Mouse (Mus musculus) ovary, adult 18-20 months (tissue): ENCODE measurements around the gene Zfp710.
"Not testable (repeated sequence)": the region's sequence is repeated elsewhere in the genome, so short reads cannot be mapped to it uniquely, and the experiment has no call there.

Experiments
- DNase-seq: peaks from one replicate; pipeline ENCODE4 v3.0.0; 2022; ENCODE audit warnings: low spot score, mixed read lengths

Zfp710 gene

DNA sequence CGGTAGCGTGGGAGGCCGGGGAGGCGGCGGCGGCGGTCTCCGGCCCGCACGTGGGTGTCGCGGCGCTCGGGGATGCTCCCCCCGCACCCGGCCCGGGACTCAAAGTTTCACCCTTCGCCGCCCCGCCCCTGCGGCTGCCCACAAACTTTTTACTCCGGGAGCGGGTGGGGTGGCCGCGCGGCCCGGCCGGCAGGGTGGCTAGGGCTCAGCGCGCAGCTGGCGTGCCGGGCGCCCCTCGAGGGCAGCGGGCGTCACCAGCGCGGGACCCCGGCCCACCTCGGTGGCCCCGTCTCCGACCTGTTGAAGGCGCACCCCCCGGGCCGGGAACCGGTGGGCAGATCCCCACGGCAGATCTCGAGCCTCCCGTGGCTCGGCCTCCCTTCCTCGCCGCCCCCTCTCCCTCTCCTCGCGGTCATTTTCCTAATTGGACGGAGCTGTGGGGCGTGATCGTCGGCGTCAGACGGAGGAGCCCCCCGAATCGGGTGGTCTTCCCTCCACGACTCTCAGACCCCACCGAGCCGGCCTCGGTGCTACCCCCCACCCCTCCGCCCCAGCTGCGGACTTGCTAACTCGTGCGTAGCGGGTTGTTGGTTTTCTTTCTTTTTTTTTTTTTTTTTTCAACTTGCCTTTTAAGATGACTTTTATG lies 2.5 kb downstream of the Zfp710 start:
- DNase-seq: peak; percentile 66

DNA sequence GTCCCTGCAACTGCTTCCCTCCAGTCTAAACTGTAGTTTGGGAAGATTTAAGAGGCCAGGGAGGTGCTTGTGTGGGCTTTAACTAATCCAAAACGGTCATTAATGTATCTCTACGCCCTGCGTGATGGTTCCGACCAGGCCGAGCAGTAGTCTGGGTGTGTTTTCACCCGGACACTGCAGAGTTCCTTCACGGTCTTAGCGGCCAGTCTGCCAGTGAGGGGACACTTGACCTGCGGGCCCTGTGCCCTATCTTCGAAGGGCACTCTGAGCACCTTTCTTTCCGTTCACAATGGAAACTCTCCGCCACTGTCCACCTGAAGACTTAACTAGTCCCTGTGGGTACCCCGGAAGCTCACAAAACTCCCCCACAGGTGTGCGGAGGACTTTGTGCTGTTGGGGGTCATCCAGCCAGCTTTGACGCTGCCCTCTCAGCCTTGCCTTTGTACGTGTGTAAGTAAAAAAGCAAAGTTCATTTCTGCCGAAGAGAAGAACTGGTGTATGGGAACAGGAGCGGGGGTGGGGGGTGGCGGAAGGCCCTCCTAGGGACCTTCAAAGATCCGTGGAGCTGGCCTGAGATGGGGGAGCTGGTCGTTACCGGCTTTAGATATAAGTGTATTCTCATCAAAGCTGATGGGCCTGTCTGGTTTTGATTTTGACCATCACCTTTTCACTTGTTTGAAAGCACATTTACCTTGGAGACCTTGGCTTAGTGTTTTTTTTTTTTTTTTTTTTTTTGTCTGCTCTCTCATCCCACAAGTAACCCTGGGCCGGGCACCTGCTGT lies 3.2 kb downstream of the Zfp710 start:
- DNase-seq: no peak

DNA sequence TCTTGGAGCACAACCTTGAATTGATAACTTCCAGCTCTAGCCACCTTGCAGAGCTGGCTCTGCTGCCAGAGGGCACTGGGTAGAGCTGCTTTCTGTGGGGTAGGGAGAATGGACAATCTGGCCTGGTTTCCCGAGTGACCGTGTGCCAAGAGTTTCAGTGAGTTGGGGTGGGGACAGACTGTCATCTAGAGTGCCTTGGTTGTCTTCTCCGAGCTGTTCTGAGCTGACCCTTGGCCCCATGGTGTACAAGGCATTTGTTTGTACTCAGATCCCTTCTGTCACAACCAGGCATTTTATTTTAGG lies 3.8 kb downstream of the Zfp710 start:
- peak; percentile 32 for DNase-seq

DNA sequence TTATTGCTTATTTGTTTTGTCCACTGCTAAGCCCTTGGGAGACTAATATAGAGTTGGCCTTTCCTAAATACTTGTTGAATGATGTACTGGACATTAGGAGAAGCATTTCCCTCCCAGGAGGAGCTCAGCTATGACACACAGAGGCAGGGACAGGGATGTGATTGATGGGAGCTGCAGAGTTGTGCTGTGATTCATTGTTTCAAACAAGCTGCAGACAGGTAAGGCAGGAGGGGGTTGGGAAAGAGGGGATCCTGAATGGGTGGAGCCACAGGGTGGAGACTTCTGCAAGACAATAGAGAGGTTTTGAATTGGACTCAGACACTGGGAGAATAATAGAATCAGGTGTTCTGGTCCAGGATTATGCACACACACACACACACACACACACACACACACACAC lies 5.4 kb downstream of the Zfp710 start:
- no peak for DNase-seq

DNA sequence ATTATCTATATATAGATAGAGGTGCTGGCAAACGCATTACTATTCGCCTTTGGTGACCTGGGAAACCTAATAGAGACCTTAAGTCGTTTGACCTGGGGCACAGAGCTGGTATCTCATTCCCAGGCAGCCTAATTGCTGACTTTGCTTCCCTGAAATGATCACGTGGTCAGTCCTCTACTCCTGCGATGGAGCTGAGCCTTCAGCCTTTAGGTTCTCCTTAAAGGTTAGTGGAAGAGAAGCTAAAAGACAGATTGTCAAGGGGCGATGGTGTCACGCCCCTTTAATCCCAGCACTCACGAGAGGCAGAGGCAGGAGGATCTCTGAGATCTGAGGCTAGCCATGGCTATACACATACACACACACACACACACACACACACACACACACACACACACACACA lies 5.9 kb downstream of the Zfp710 start:
- DNase-seq: no peak

DNA sequence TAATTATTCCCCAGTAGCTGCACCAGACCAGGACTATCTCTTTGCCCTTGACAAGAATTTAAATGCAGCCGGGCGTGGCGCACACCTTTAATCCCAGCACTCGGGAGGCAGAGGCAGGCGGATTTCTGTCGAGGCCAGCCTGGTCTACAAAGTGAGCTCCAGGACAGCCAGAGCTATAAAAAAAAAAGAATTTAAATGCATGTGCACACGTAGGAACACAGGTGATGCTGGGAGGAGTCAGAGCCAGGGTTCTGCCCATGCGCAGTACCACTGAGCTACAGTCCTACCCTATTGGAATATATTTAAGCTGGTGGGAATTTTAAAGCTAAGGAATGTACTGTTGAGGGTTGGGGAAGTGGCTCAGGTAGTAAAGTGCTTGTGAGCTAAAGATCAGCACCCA lies 6.4 kb downstream of the Zfp710 start:
- DNase-seq: no peak

DNA sequence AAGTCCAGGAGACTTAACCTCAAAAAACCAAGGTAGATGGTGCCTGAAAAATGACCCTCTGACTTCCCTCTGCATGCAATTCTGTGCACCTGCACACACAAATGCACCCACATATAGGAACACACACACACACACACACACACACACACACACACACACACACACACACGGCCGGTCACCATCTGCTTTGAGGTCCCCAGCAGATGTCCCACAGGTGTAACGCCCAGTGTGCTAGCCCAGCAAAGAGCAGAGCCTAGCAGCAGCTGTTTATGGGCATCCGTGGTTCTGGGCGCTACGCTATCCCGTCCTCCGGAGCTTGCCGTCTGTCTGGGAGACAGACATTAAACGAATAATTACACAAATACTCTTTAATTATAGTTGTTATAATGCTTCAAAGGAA lies 6.9 kb downstream of the Zfp710 start:
- no peak for DNase-seq

DNA sequence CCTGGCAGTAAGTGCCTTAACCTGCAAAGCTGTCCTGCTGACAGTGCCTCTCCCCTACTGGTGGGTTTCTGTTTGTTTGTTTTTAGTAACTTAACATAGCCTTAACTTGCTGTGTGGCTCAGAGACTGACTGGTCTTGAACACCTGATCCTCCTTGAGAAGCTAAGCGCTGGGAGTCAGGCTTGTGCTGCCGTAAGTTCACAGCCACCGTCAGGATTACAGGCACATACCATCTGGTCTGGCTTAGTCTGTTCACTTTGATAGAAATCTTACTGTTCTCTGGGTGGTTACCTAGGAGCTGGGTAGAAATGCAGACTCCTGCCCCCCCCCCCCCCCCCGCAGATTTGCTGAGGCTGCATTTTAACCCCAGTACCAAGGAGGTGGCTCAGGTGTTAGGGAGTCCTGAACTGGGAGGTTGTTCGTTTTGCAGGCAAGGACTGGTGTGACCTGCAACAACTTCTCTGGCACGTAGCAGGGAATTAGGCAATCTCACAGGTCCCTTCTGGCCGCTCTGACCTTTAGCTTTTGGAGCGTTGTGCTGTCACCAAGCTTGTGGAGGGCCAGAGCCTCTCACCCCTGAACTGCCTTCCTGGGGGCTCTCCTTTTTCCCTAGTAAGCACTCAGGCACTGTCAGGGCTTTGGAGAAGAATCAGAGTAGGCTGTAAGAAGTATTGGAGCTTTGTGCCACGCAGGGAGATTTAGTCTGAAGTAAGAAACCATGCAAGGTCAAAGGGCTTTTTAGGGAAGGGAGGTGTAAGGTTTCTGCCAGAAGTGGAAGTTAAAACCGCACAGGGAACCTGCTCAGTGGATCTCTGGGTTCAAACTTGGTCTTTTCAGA lies 7.8 kb downstream of the Zfp710 start:
- DNase-seq: no peak

DNA sequence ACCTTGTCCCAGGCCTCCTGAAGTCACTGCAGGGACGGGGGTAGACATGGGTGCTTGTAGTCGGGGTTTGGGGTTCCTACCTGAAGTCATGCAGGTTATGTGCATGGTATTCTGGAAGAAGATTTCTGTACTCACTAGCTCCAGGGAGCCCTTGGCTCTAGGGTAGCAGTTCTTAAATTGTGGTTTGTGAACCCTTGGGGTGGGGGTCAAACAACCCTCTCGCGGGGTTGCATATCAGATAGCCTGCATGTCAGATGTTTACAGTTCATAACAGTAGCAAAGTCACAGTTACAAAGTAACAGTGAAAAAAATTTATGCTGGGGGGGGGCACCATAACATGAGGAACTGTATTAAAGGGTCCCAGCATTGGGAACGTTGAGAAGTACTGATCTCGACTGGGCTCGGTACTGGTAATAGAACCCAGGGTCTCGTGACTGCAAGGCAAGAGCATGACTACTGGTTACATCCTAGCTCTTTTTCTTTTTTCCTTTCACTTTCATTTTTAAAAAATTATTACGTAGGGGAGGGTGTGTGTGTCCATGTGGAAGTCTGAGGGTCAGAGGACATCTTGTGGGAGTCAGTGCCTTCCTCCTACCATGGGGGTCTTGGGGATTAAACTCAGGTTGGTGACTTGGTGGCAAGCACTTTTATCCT lies 8.6 kb downstream of the Zfp710 start:
- DNase-seq: no peak

DNA sequence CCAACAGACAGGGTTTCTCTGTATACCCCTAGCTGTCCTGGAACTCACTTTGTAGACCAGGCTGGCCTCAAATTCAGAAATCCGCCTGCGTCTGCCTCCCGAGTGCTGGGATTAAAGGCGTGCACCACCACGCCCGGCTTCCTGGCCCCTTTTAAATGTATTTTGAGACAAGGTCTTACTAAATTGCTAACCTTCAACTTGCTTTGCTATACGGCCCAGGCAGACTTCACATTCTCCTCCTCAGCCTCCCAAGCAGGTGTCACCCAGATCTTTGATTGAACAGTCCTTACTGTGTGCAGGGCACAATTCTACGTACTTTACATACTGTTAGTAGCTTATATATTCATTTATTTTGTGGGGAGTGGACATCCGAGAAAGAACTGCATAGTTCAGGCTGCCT lies 9.2 kb downstream of the Zfp710 start:
- DNase-seq: no peak

DNA sequence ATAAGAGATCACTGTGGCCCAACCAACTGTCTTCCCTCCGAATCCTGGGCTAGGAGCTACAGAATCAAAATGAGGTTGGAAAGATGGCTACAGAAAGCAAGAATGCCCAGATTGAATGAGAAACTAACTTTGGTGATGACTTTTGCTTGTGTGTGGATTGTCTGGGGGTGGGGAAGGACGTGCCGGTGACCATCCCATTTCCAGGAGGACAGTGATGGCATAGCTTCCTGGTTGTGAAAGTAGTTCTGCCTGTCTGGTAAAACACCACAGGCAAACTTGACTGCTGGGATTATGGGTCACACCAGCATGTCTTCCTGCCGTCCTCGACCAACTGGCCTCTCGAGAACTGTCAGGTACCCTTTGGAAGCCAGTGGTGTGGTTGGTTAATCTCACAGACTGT lies 10.5 kb downstream of the Zfp710 start:
- DNase-seq: no peak

DNA sequence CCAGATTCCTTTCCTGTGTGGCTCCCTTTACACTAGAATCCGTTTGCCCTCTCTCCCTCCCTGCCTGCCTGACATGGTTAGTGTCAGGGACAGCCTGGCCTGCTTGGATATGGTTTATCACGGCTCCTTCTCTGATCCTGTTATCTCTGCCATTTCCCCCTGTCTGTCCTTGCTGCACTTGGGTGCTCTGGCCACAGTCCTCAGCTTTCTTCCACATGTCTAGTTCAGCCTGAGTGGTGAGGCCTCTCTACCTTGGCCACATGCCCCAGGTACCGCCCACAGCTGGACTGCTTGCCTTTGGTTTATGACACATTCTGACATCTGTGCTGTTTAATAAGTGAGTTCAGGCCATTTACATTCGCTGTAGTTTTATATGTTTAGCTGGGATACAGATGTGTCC lies 11.1 kb downstream of the Zfp710 start:
- DNase-seq: peak; percentile 56

DNA sequence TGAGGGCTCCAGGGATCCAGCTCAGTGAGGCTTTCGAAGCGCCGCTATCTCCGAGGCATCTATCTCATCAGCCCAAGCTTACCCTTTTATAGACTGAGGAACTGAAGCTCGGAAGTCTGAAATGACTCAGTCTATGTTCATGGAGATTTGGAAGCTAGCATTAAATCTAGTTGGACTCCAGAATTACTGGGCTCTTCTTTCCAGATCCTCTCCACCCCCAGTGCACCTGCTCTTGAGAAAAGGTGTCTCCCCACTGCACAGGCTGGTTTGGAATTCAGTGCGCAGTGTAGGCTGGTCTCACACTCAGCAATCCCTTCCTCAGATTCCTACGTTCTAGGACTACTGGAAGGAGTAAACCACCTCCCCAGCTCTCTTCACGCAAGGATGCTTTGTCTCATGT lies 15.1 kb downstream of the Zfp710 start:
- no peak for DNase-seq

DNA sequence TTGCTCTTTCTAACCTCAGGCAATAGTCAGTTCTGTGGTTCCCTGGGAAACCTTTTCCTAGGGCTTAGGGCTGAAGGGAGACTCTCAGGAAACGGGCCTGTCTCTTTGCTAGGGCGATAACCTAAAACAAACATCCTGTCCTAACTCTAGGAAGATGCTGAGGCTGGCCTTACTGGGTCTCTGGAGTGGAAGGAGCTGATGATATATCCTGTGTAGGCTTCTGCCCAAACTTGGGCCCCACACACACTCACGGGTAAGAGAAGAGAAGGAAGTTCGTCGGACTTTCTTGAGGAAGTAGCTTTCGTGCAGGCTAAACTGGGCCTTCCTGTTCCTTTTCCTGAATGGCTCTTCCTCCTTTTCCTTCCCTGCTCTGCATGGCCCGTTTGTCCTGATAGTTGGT lies 19.6 kb downstream of the Zfp710 start:
- DNase-seq: no peak

DNA sequence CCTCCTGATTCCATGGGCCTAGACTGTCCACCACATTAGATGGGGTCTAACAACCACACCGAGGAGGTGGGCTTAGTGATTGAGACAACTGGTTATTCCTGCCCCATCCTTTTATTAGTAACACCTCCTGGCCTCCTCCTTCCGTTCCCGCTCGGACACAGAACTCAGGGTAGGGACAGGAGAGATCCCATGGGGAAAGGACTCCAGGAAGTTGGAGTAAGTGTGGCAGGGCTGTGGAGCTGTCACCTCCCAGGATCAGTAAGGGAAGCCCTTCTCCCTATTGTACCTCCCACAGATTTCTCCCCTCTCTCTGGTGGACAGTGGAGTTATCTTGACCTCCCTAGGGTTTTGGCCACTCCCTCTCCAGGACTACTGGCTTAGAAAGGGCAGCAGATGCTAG lies 22.4 kb downstream of the Zfp710 start:
- no peak for DNase-seq

DNA sequence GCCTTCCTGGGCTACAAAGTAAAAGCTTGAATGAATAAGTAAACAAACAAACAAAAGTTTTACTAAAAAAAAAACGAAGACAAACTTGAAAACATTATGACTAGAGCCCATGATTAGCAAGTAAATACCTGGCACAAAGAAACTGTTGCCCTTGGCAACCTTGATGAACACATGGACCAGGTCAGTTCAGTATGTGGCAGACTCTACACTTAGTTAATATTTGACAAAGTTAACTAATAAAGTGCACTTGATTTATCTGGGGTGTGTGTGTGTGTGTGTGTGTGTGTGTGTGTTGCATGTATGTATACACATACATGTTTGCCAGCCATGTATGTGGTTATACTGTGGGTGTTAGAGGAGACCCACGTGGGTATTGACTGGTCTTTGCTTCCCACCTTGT lies 25.1 kb downstream of the Zfp710 start:
- DNase-seq: no peak

DNA sequence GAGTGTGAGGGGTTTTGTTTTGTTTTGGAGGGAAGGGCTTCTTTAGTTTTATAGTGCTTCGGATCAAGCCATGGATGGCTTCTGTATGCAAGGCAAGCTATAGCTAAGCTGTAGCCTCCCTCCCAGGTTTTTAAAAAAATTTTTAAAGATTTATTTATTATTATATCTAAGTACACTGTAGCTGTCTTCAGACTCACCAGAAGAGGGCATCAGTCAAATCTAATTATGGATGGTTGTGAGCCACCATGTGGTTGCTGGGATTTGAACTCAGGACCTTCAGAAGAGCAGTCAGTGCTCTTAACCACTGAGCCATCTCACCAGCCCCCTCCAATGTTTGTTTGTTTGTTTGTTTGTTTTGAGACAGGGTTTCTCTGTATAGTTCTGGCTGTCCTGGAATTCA lies 25.8 kb downstream of the Zfp710 start:
- DNase-seq: not testable (repeated sequence)

DNA sequence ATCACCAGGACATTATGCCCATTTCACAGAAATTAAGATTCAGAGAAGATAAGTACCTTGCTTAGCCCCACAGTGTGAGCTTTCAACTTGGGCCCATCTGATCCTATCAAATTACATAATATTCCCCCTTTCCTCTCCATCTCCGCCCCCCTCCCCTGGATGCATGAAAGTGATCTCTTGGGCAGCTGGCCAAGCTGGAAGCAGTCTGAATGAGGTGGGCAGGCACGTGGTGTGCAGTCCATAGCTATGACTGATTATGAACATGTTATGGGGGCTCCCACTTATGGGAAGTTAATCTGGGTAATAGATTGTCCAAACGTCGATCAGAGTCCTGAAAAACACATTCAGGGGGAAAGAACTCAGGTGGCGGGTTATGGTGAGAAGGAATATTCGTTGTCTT lies 27.2 kb downstream of the Zfp710 start:
- no peak for DNase-seq

DNA sequence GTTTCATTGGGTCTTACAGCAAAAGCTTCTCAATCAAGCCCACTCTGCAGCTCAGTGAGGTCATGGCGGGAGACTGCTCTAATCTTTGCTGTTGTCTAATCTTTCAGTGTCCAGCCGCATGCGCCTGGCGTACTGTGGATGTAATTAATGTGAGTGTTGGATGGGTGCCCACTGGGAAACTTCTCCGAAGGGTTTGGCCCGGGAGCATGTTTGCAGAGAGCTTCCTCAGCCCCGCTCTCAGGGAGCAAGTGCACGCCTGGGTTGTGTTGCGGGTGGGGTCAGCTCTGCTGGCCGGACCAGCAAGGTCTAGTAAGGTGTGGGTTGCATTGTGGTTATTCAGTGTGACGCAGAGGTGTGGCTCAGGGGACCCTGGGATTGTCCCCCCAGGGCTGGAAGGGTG lies 27.6 kb downstream of the Zfp710 start:
- peak; percentile 44 for DNase-seq

DNA sequence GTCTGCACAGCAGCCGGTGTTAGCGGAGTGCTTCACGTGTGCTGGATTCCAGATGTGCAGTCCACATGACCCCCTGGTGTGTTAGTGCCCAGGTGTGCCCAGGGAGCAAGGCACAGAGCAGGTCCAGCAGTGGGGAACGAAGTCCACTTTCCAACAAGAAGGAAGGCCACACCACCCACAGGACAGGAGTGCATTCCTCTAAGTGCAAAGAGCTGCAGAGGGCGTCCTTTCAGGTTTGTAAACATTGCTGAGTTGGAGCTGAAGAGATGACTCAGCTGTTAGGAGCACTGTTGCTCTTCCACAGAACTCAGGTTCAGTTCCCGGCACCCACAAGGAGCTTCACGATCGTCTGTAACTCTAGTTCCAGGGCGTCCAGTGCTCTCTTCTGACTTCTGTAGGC lies 28.5 kb downstream of the Zfp710 start:
- DNase-seq: no peak

DNA sequence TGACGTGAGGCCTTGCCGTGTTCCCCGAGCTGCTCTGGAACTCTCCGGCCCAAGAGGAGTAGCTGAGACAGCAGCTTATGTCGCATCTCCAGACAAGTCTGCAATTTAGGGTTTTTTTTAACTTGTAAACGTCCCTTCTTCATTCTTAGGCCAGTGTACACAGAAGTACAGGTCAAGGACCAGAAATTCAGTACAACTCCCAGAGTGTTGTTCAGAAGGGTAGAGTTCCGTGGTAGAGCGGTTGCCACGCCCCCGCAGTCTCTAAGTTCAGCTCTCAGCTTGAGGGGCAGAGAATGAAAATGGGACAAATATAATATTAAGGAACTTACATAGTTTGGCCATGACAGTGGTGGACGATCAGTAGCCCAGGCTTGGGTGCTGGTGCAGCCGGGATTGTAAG lies 31.2 kb downstream of the Zfp710 start:
- no peak for DNase-seq

DNA sequence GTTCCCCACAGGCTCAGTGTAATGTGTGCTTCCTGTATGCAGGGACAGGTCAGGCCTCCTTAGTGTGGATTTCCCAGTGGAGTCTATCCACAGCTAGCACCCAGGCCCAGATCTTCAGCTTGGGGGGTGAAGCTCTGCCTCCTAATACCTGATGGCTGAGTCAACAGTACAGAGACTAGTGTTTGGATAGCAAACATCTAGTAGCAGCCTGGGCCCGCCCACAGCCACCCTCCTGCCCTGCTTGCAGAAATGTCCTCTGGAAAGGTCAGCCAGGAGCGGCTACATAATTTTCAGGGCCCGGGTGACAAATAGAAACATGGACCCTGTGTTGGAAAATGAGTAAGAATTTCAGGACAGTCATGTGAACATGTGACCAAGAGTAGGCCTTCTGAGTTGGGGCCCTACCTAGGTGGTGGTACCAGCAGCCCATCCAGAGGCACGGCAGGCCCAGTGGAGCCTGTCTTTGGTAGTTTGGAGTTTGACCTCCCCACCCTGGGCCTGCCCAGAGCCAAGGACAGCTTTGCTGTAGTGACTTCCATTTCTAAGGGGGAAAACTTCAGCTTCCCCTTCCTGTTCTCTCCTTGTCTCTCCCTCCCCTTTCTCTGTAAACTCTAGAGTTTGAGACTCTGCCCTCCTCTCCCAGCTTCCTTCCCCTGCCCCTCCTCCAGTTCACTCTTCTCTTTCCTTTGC lies 32.5 kb downstream of the Zfp710 start:
- DNase-seq: no peak
